Mouse (Mus musculus) stomach, embryonic 14.5 days (tissue): ENCODE measurements at regions not wholly inside any gene's neighbourhood (a gene's known extent, or its start where the extent isn't known, plus 50 kb on each side); places are given as distances from the start of the nearest gene placed in this dataset.

Experiments
- ATAC-seq: fragments of 200-750 bp; cut with Nextera tagmentation; 2 replicates; pipeline ENCODE4 v1.8.0; 2017; ENCODE audit warnings: low read depth, moderate TSS enrichment; ENCODE audit not compliant: insufficient number of reproducible peaks, insufficient read depth, low FRiP score
- H3K27ac ChIP-seq: fragments of 300-500 bp; sonication (generic); 2 replicates; pipeline ENCODE4 v1.5.1; 2014; ENCODE audit warnings: mild to moderate bottlenecking, low read length, moderate library complexity, mixed read lengths
- H3K27me3 ChIP-seq: fragments of 300-500 bp; sonication (generic); 2 replicates; pipeline ENCODE4 v1.6.1; 2014; ENCODE audit warnings: low read length, control low read depth, mixed read lengths; ENCODE audit not compliant: control insufficient read depth, insufficient read depth
- H3K36me3 ChIP-seq: fragments of 300-500 bp; sonication (generic); 2 replicates; pipeline ENCODE4 v1.6.1; 2014; ENCODE audit warnings: mild to moderate bottlenecking, control low read depth, low read length, moderate library complexity, mixed read lengths; ENCODE audit not compliant: control insufficient read depth, insufficient read depth
- H3K4me1 ChIP-seq: fragments of 300-500 bp; sonication (generic); 2 replicates; pipeline ENCODE4 v1.6.1; 2014; ENCODE audit warnings: low read length, control low read depth, mixed read lengths; ENCODE audit not compliant: control insufficient read depth, insufficient read depth
- H3K4me2 ChIP-seq: fragments of 300-500 bp; sonication (generic); replicated peaks from 2 replicates; pipeline ENCODE4 v1.6.1; 2014; ENCODE audit warnings: low read depth, low read length, control low read depth
- H3K4me3 ChIP-seq: fragments of 300-500 bp; sonication (generic); 2 replicates; pipeline ENCODE4 v1.5.1; 2014; ENCODE audit warnings: low read depth, low read length, control low read depth
- H3K9ac ChIP-seq: fragments of 300-500 bp; sonication (generic); replicated peaks from 2 replicates; pipeline ENCODE4 v1.6.1; 2014; ENCODE audit warnings: low read depth, mild to moderate bottlenecking, control low read depth, low read length, moderate library complexity, mixed read lengths
- H3K9me3 ChIP-seq: fragments of 300-500 bp; sonication (generic); 2 replicates; pipeline ENCODE4 v1.6.1; 2016; ENCODE audit warnings: low read depth, low read length, control low read depth; ENCODE audit not compliant: control insufficient read depth
- WGBS: fragments of 180-500 bp; shearing (Covaris S2); extraction: QIAGEN DNeasy Blood & Tissue Kit; methylation state at CpG from one replicate; pipeline ENCODE4 v1.1.7; 2014; 5-methylcytosine and 5-hydroxymethylcytosine counted together

- no peak overlapping the region for H3K9ac ChIP-seq
- ATAC-seq = no peak
- H3K27me3 ChIP-seq = no peaks in the 10 kb centered on the region
- H3K4me2 ChIP-seq = no peak overlapping the region
- H3K9me3 ChIP-seq = no peaks in the 10 kb centered on the region; the same call in 1 of the 2 replicates
- no peak overlapping the region for H3K4me3 ChIP-seq
- WGBS = 84% methylated on average over 5 of the region's 5 CpGs
- H3K36me3 ChIP-seq = no peaks in the 10 kb centered on the region
- H3K4me1 ChIP-seq = peaks cover 8% of the 10 kb centered on the region; the same call in 1 of the 2 replicates
- H3K27ac ChIP-seq = no peak overlapping the region
These were observed 204.0 kb upstream of the Nabp1 start for GRCm38 (mm10) chr1:51682273-51682672.

DNA sequence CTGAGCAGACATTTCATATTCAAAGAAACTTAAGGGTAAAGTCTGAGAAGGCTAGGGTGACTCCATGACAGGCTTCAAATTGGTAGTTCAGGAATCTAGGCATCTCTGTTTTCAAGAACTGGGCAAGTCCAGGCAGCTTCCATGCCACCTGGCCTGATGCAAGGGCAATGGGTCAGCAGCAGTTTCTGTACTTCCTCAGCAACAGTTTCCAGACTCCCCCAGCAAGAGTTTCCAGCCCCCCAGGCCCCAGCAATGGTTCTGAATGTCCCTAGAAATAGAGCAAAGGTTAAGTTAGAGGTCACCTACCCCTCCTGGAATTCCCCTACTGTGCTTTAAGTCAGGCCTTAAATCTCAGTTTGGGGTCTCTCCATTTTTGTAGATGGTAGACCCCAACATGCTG lies 203.6 kb upstream of the Nabp1 start:
- ATAC-seq = no peak
- Histone ChIP-seq H3K9ac (no peak overlapping the region), H3K27me3 (no peaks in the 10 kb centered on the region), H3K4me2 (no peak overlapping the region), H3K27ac (no peak overlapping the region), H3K36me3 (no peaks in the 10 kb centered on the region), H3K9me3 (no peaks in the 10 kb centered on the region; the same call in 1 of the 2 replicates), H3K4me3 (no peak overlapping the region), H3K4me1 (peaks cover 8% of the 10 kb centered on the region; the same call in 1 of the 2 replicates)

GRCm38 (mm10) chr1:51680725-51681124 lies 202.5 kb upstream of the Nabp1 start:
- ATAC-seq = no peak
- Histone ChIP-seq H3K27me3 (no peaks in the 10 kb centered on the region), H3K9ac (no peak overlapping the region), H3K4me2 (no peak overlapping the region), H3K4me3 (no peak overlapping the region), H3K4me1 (peaks cover 8% of the 10 kb centered on the region; the same call in 1 of the 2 replicates), H3K9me3 (no peaks in the 10 kb centered on the region; the same call in 1 of the 2 replicates), H3K36me3 (no peaks in the 10 kb centered on the region), H3K27ac (no peak overlapping the region)
- WGBS = 72% methylated on average over 6 of the region's 6 CpGs

DNA sequence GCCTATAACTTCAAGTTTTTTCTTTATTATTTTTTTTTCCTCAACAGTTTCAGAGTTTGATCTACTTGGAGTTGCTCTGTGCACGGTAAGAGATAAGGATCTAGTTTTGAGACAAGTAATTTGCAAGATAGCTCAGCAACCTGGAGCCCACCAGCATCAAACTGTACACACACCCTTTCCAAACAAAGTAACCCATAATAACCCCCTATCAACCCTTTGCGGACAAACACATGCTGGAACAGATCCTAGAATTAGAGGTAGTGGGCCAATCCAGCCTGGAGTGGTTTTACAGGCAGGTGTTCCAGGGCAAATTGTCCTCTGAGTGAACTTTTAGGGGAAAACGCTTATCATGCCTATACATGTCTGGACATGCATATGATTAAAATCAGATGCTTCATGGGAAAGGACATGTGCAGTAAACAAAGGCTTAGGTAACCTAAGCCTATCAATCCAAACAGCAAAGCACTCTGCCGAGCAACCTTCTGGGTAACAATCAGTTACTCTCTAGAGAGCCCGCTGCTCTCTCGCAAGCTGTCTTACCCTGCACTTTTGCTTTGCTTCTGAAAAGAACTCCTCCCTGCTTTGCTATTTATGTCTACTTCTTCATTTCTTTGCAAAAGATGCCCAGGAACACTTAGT lies 200.2 kb upstream of the Nabp1 start:
- Histone ChIP-seq H3K36me3 (no peaks in the 10 kb centered on the region), H3K27me3 (no peaks in the 10 kb centered on the region), H3K9ac (no peak overlapping the region), H3K4me1 (peaks cover 8% of the 10 kb centered on the region; the same call in 1 of the 2 replicates), H3K27ac (peak overlapping the region; percentile 67; the same call in 1 of the 2 replicates), H3K4me2 (no peak overlapping the region), H3K9me3 (no peaks in the 10 kb centered on the region; the same call in 1 of the 2 replicates), H3K4me3 (no peak overlapping the region)
- ATAC-seq = no peak
- WGBS = 27% methylated on average over 6 of the region's 6 CpGs

GRCm38 (mm10) chr1:51677802-51678201 lies 199.6 kb upstream of the Nabp1 start:
- ATAC-seq = no peak
- Histone ChIP-seq H3K4me1 (peaks cover 8% of the 10 kb centered on the region; the same call in 1 of the 2 replicates), H3K27me3 (no peaks in the 10 kb centered on the region), H3K4me3 (no peak overlapping the region), H3K9ac (no peak overlapping the region), H3K36me3 (no peaks in the 10 kb centered on the region), H3K27ac (peak overlapping the region; percentile 67; the same call in 1 of the 2 replicates), H3K9me3 (no peaks in the 10 kb centered on the region; the same call in 1 of the 2 replicates), H3K4me2 (no peak overlapping the region)
- 28% methylated on average over 5 of the region's 5 CpGs for WGBS

- H3K4me1 ChIP-seq = peaks cover 3% of the 10 kb centered on the region; the same call in 1 of the 2 replicates
- no peak overlapping the region for H3K9ac ChIP-seq
- H3K27ac ChIP-seq = no peak overlapping the region
- H3K36me3 ChIP-seq = no peaks in the 10 kb centered on the region
- H3K4me2 ChIP-seq = no peak overlapping the region
- no peak for ATAC-seq
- H3K27me3 ChIP-seq = no peaks in the 10 kb centered on the region
- no peaks in the 10 kb centered on the region for H3K9me3 ChIP-seq
- no peak overlapping the region for H3K4me3 ChIP-seq
- 83% methylated on average over 1 of the region's 1 CpGs for WGBS
These were observed 193.5 kb upstream of the Nabp1 start for GRCm38 (mm10) chr1:51671691-51672090.

GRCm38 (mm10) chr1:51671287-51671686 lies 193.1 kb upstream of the Nabp1 start:
- H3K9ac ChIP-seq = no peak overlapping the region
- H3K4me3 ChIP-seq = no peak overlapping the region
- H3K9me3 ChIP-seq = no peaks in the 10 kb centered on the region
- H3K36me3 ChIP-seq = no peaks in the 10 kb centered on the region
- no peak overlapping the region for H3K4me2 ChIP-seq
- H3K27ac ChIP-seq = no peak overlapping the region
- ATAC-seq = no peak
- H3K27me3 ChIP-seq = no peaks in the 10 kb centered on the region
- peaks cover 3% of the 10 kb centered on the region; the same call in 1 of the 2 replicates for H3K4me1 ChIP-seq
- WGBS = 58% methylated on average over 3 of the region's 3 CpGs

DNA sequence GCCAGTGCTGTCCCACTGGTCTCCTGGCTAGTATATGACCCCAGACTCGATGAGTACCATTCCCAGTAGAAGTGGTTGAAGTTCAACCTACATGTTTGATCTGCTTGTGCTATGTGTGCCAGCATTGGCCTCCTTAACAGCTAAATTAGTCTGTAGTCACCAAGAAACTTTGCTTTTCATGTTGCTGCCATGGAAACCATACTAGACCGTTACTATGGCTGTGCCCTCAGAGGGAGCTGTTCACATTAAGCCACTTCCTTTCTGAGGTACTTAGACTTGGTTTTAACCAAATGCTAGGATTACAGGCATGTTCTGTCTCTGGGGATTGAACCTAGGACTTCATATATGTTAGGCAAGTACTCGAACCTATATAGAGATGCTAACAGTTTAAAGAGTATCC lies 191.8 kb upstream of the Nabp1 start:
- no peak overlapping the region for H3K27ac ChIP-seq
- no peaks in the 10 kb centered on the region for H3K27me3 ChIP-seq
- no peak overlapping the region for H3K4me3 ChIP-seq
- H3K4me2 ChIP-seq = no peak overlapping the region
- H3K4me1 ChIP-seq = peaks cover 3% of the 10 kb centered on the region; the same call in 1 of the 2 replicates
- no peaks in the 10 kb centered on the region for H3K9me3 ChIP-seq
- H3K36me3 ChIP-seq = no peaks in the 10 kb centered on the region
- no peak for ATAC-seq
- WGBS = 70% methylated on average over 3 of the region's 3 CpGs
- no peak overlapping the region for H3K9ac ChIP-seq

- ATAC-seq = no peak
- H3K4me3 ChIP-seq = no peak overlapping the region
- H3K36me3 ChIP-seq = no peaks in the 10 kb centered on the region
- no peak overlapping the region for H3K4me2 ChIP-seq
- H3K9me3 ChIP-seq = no peaks in the 10 kb centered on the region
- peaks cover 3% of the 10 kb centered on the region; the same call in 1 of the 2 replicates for H3K4me1 ChIP-seq
- H3K9ac ChIP-seq = no peak overlapping the region
- no peaks in the 10 kb centered on the region for H3K27me3 ChIP-seq
- no peak overlapping the region for H3K27ac ChIP-seq
These were observed 190.7 kb upstream of the Nabp1 start for GRCm38 (mm10) chr1:51668881-51669280.
